Mouse (Mus musculus): ENCODE results near the gene 4833427G06Rik.

DNA sequence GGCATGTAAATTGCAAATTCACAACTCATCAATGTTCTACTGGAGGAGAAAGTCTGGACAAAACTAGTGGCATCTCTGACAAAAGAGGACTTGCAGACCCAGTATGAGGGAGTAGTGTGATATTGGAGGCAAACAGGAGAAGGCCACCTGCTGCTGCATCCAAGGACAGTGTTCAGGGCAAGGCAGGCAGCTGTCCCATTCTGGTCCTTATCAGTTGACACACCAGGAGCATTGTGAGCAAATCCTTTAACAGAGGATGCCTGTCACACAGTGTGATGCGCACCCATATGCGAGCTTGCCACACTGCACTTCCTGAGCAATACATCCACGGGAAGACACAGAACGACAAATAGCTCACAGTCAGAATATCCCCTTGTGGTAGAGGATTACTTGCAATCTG lies 12.9 kb upstream of the 4833427G06Rik start:
- TF ChIP-seq CTCF (IDR thresholded peaks at IDR 0.05; ENCODE audit: extremely low read depth, insufficient read depth, insufficient read length, insufficient replicate concordance) = no peak
- no peak for TF ChIP-seq POLR2A (IDR thresholded peaks at IDR 0.05; ENCODE audit: low read depth, low read length)

Data from spleen, adult 2 months (tissue).